Mouse (Mus musculus) kidney, postnatal 0 days (tissue): ENCODE results near the gene Hivep2. TPM values are rescaled to one million over a fixed set of nuclear protein-coding genes. Genes with fewer than 3 reads are reported as not detected.

Source experiments
- ATAC-seq: fragments of 200-750 bp; cut with Nextera tagmentation; replicated peaks from 2 replicates; pipeline ENCODE4 v1.8.0; 2017; ENCODE audit warnings: low read depth, moderate number of reproducible peaks, moderate TSS enrichment, moderate library complexity; ENCODE audit not compliant: low FRiP score
- DNase-seq: peaks from one replicate; pipeline ENCODE4 v3.0.0-alpha.2; 2016; ENCODE audit warnings: low spot score
- H3K27ac ChIP-seq: fragments of 300-500 bp; sonication (generic); 2 replicates; pipeline ENCODE4 v1.5.1; 2014; ENCODE audit warnings: mild to moderate bottlenecking
- H3K27me3 ChIP-seq: fragments of 300-500 bp; sonication (generic); 2 replicates; pipeline ENCODE4 v1.6.1; 2014; ENCODE audit warnings: low read length, mixed read lengths; ENCODE audit not compliant: insufficient read depth
- H3K36me3 ChIP-seq: fragments of 300-500 bp; sonication (generic); 2 replicates; pipeline ENCODE4 v1.6.1; 2014; ENCODE audit warnings: low read length, mixed read lengths; ENCODE audit not compliant: insufficient read depth
- H3K4me1 ChIP-seq: fragments of 300-500 bp; sonication (generic); replicated peaks from 2 replicates; pipeline ENCODE4 v1.6.1; 2014; ENCODE audit warnings: antibody characterized with exemption, low read length, mixed read lengths; ENCODE audit not compliant: insufficient read depth
- H3K4me2 ChIP-seq: fragments of 300-500 bp; sonication (generic); 2 replicates; pipeline ENCODE4 v1.6.1; 2014; ENCODE audit warnings: mild to moderate bottlenecking, low read length, moderate library complexity, mixed read lengths
- H3K4me3 ChIP-seq: fragments of 300-500 bp; sonication (generic); replicated peaks from 2 replicates; pipeline ENCODE4 v1.5.1; 2014; ENCODE audit warnings: low read depth, low read length
- H3K9ac ChIP-seq: fragments of 300-500 bp; sonication (generic); 2 replicates; pipeline ENCODE4 v1.6.1; 2014; ENCODE audit warnings: low read depth, low read length
- H3K9me3 ChIP-seq: fragments of 300-500 bp; sonication (generic); replicated peaks from 2 replicates; pipeline ENCODE4 v1.6.1; 2016; ENCODE audit warnings: low read length, inconsistent platforms, mixed read lengths
- CTCF ChIP-seq: IDR thresholded peaks from 2 replicates; pipeline ENCODE4 v1.5.1; 2016; ENCODE audit warnings: antibody characterized with exemption, low read depth, mild to moderate bottlenecking, moderate library complexity
- WGBS: fragments of 180-500 bp; shearing (Covaris S2); extraction: QIAGEN DNeasy Blood & Tissue Kit; methylation state at CpG from one replicate; pipeline ENCODE4 v1.1.7; 2014; 5-methylcytosine and 5-hydroxymethylcytosine counted together
- polyA plus RNA-seq: library from polyadenylated mRNA; unstranded; fragments of >200 nt; fragmentation: Nextera tagmentation; extraction: Ambion mirVana; gene quantifications from 2 replicates; pipeline ENCODE4 v1.2.1, GENCODE M21; 2015

The Hivep2 gene
- polyA plus RNA-seq = 3.4 and 4.2 TPM in 2 replicates

GRCm38 (mm10) chr10:13965974-13966829, at the start of gene Hivep2:
TSS of gene Hivep2 (plus strand) at chr10:13966075.
- ATAC-seq (peak; percentile 11), DNase-seq (peak; percentile 82)

DNA sequence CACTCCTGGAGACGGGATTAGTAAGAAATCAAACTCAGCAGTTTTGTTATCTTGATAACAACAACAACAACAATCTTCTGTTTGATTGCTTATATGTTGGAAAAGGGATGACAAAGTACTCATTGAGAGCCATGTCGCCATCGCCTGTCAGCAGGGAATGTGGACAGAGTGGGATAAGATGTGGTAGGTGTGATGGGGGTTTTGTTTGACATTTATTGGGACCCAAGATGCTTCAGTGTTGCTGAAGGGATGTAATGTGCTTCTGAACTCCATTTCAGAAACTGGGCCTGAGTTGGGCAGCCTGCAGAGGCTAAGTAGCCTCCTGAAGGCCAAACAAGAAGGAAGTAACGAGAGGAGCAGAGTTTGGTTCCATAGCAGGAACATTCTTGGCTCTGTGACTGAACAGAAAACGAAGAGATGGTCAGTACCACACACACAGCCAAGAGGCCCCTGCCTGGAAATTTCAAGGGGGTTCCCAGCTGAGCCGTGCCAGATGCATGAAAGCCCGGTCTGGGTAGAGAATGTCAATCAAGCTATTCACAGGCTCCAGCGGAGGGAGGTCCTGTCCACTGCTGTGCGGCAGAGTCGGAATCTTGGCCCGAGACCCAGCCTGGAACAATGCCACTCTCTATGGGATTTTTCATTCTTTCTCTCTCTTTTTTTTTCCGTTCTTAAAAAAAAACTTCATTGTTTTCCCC, 49.1 kb upstream of the Hivep2 start:
- H3K4me2 ChIP-seq = no peak overlapping the region
- no peak overlapping the region for H3K4me3 ChIP-seq
- ATAC-seq = no peak
- H3K27ac ChIP-seq = no peak overlapping the region
- H3K36me3 ChIP-seq = no peaks in the 10 kb centered on the region
- 0 out of 2 replicates have a peak, but pooled peaks cover 3% of the 10 kb centered on the region for H3K4me1 ChIP-seq
- no peak overlapping the region for H3K9ac ChIP-seq
- TF ChIP-seq CTCF = no peak
- no peaks in the 10 kb centered on the region for H3K27me3 ChIP-seq
- WGBS = 55% methylated on average over 12 of the region's 12 CpGs
- H3K9me3 ChIP-seq = no peaks in the 10 kb centered on the region
- DNase-seq = peak; percentile 22

More at GRCm38 (mm10) chr10:13965974-13966829, at the start of gene Hivep2:
- H3K27me3 ChIP-seq = no peaks in the 10 kb centered on the region
- H3K4me3 ChIP-seq = peak within 1 kb of the TSS; percentile 75
- peak within 1 kb of the TSS; percentile 87 for H3K4me2 ChIP-seq
- WGBS = 0% methylated on average over 56 of the region's 67 CpGs
- no peaks in the 10 kb centered on the region for H3K4me1 ChIP-seq
- no peaks in the 10 kb centered on the region for H3K9me3 ChIP-seq
- no peak; the same call in 1 of the 2 replicates for TF ChIP-seq CTCF
- no peaks in the 10 kb centered on the region for H3K36me3 ChIP-seq
- H3K27ac ChIP-seq = peak within 1 kb of the TSS; percentile 98
- H3K9ac ChIP-seq = peak within 1 kb of the TSS; percentile 84

- WGBS = 75% methylated on average over 9 of the region's 9 CpGs
- H3K27me3 ChIP-seq = no peaks in the 10 kb centered on the region
- no peaks in the 10 kb centered on the region for H3K36me3 ChIP-seq
- H3K9me3 ChIP-seq = no peaks in the 10 kb centered on the region
- ATAC-seq (no peak), DNase-seq (no peak)
- H3K9ac ChIP-seq = no peak overlapping the region
- no peak overlapping the region for H3K27ac ChIP-seq
- H3K4me2 ChIP-seq = no peak overlapping the region
- TF ChIP-seq CTCF = no peak
- no peak overlapping the region for H3K4me3 ChIP-seq
- H3K4me1 ChIP-seq = no peaks in the 10 kb centered on the region
These were observed 44.1 kb upstream of the Hivep2 start for GRCm38 (mm10) chr10:13921641-13922385.

GRCm38 (mm10) chr10:13929306-13929705, 36.6 kb upstream of the Hivep2 start:
- Histone ChIP-seq H3K9me3 (no peaks in the 10 kb centered on the region), H3K4me1 (no peaks in the 10 kb centered on the region), H3K36me3 (no peaks in the 10 kb centered on the region), H3K4me2 (no peak overlapping the region), H3K27ac (no peak overlapping the region), H3K27me3 (no peaks in the 10 kb centered on the region), H3K4me3 (no peak overlapping the region), H3K9ac (no peak overlapping the region)
- WGBS = 85% methylated on average over 5 of the region's 5 CpGs
- ATAC-seq = no peak
- no peak for TF ChIP-seq CTCF
- DNase-seq = no peak

DNA sequence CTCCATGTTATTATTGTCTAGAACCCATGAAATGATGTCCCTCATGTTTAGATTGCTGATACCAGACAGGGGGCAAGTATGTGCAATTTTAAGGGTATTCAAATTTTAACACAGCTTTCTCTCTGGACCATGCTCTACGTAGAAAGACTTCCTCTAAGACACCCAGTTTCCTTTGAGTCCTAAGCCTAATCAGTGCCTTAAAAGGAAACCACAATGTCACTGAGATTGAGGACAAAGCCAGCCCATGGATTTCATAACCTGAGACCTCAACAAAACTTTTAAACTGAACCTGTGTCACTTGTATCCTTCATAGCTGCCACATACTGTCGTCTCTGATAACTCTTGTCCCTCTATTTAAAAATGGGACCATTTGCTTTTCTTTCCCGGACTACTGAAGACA, 33.7 kb upstream of the Hivep2 start:
- Histone ChIP-seq H3K27ac (no peak overlapping the region), H3K4me3 (no peak overlapping the region), H3K4me1 (no peaks in the 10 kb centered on the region), H3K27me3 (no peaks in the 10 kb centered on the region), H3K4me2 (no peak overlapping the region), H3K36me3 (no peaks in the 10 kb centered on the region), H3K9me3 (no peaks in the 10 kb centered on the region), H3K9ac (no peak overlapping the region)
- DNase-seq (no peak), ATAC-seq (no peak)
- TF ChIP-seq CTCF = no peak
- 75% methylated on average over 3 of the region's 3 CpGs for WGBS

DNA sequence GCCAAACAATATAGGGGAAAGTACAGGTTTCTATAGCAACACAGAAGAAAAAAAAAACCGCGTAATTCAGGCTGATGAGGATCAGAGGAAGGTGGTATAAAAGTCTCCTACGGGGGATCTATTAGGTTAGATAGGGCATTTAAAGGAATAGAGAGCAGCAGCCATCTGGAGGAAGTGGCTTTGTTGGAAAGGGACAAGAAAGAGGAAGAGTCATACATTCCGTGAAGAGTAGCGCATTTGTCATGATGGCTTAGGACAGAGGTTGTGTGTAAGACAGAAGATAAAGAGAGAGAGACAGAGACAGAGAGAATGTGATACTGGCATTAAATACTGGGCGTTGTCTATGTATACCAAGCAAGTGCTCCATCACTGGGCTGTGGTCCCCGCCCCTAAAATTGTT, 32.6 kb upstream of the Hivep2 start:
- ATAC-seq (no peak), DNase-seq (no peak)
- WGBS = 80% methylated on average over 7 of the region's 7 CpGs
- H3K27me3 ChIP-seq = no peaks in the 10 kb centered on the region
- H3K27ac ChIP-seq = no peak overlapping the region
- no peaks in the 10 kb centered on the region for H3K36me3 ChIP-seq
- H3K4me2 ChIP-seq = no peak overlapping the region
- no peak overlapping the region for H3K4me3 ChIP-seq
- TF ChIP-seq CTCF = no peak
- H3K9me3 ChIP-seq = no peaks in the 10 kb centered on the region
- H3K9ac ChIP-seq = no peak overlapping the region
- H3K4me1 ChIP-seq = no peaks in the 10 kb centered on the region
